Mouse (Mus musculus): ENCODE measurements around the gene Cdkal1.

- no peak for TF ChIP-seq POLR2A (IDR thresholded peaks at IDR 0.05; ENCODE audit: low read depth, low read length)
- no peak for TF ChIP-seq CTCF (IDR thresholded peaks at IDR 0.05; ENCODE audit: extremely low read depth, insufficient read depth, insufficient read length, insufficient replicate concordance)
These were observed 305.3 kb downstream of the Cdkal1 start for GRCm38 (mm10) chr13:29550203-29550602.
